Mouse (Mus musculus): Measurements from ENCODE around the gene Pik3c2a.

The Pik3c2a gene

GRCm38 (mm10) chr7:116443004-116443696 lies at the start of gene Pik3c2a:
Pik3c2a (minus strand) TSS chr7:116443449.
- peak; percentile 97 for DNase-seq (ENCODE audit: low spot score)

DNA sequence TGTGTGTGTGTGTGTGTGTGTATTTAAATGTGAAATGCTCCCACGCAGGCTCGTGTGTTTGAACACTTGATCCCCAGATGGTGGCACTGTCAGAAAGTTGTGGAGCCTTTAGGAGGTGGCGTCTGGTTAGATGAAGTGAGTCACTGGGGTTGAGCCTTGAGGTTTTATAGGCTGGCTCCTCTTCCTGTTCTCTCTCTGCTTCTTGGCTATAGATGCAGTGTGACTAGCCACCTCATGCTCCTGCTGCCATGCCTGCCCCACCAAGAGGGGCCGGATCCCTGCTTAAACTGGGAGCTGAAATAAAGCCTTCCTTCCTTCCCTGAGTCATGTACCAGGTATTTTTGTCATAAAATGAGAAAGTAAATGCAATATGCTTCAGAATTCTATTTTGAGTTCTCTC lies 47.9 kb upstream of the Pik3c2a start:
- DNase-seq (ENCODE audit: low spot score): no peak

DNA sequence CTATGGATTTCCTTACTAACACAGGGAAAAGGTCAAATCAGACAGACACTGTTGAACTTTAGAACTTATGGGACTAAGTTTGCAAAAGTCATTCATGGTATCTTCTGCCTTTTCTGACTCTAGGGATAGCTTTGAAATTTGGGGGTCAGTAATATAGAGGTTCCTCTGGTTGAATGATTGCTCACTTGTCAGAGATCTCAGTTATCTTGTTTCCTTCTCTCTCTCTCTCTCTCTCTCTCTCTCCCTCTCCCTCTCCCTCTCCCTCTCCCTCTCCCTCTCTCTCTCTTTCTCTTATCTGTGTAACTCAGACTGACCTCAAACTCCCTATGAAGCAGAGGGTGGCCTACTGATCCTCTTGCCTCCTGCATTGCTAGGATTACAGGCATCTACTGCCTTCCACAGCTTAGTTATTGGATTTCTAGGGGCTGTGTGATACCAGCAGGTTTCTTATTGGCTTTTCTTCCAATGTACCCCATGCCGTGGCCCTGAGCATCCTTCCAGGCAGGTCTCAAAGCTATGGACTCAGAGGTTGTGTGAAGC lies 41.9 kb upstream of the Pik3c2a start:
- no peak for DNase-seq (ENCODE audit: low spot score)

- peak; percentile 29 for DNase-seq (ENCODE audit: low spot score)
These were observed 41.0 kb upstream of the Pik3c2a start for GRCm38 (mm10) chr7:116484213-116484612.

DNA sequence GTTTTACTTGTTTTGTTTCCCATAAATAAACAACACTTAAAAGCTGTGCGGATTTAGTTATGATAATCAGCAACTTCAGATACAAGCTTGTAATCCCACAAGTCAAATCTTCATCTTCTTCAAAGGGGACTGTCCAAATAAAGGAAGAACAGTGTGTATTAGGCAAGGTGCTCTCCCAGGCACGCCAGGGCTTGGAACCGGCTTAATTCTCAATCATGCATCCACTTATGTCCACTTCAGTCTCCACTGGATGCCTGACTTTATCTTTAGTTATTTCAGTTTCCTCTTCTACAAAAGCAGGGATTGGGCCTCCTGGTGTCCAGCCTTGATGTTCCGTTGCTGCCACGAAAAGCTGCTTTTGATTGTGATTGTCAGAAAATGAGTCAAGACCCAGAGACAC lies 40.5 kb upstream of the Pik3c2a start:
- no peak for DNase-seq (ENCODE audit: low spot score)

- no peak for DNase-seq (ENCODE audit: low spot score)
These were observed 39.9 kb upstream of the Pik3c2a start for GRCm38 (mm10) chr7:116483106-116483505.

GRCm38 (mm10) chr7:116476264-116476663 lies 33.0 kb upstream of the Pik3c2a start:
- no peak for DNase-seq (ENCODE audit: low spot score)

DNA sequence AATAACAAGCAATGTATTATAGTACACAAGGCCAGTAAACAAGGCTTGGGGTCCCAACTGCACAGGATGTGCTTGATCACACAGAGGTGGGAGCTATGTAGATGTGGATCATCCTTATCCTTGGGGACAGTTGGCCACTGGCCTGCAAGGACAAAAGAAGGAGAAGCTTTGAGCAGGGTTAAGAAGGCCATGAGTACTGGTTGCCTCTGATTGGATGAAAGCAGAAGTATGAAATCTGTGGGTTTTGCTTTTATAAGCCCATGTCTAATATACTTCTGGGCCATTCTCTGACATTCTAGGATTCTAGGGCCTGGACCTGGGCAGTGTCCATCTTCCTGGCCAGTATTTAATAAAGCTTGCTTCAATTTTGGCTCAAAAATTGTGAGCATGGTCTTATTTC lies 32.6 kb upstream of the Pik3c2a start:
- DNase-seq (ENCODE audit: low spot score): no peak

- DNase-seq (ENCODE audit: low spot score): peak; percentile 30
These were observed 18.9 kb upstream of the Pik3c2a start for GRCm38 (mm10) chr7:116462114-116462513.

GRCm38 (mm10) chr7:116458985-116459441 lies 15.8 kb upstream of the Pik3c2a start:
- peak; percentile 60 for DNase-seq (ENCODE audit: low spot score)

DNA sequence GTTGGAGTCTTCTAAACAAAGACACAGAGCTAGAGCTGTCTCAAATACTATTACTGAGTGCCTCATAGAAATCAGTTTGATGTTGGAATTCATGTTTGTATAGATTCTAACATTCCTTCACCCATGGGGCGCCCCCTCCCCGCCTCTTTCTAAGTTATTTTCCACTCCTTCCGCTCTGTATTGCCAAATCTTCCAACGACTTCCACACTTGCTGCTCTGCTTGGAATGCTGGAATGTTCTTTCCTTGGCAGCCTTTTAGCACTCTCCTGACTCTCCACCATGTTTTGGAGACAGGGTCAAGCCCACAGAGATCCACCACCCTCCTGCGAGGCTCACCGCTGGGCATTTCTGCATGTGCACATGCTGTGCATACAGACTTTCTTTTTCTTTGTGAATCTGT lies 14.1 kb upstream of the Pik3c2a start:
- DNase-seq (ENCODE audit: low spot score): peak; percentile 7

DNA sequence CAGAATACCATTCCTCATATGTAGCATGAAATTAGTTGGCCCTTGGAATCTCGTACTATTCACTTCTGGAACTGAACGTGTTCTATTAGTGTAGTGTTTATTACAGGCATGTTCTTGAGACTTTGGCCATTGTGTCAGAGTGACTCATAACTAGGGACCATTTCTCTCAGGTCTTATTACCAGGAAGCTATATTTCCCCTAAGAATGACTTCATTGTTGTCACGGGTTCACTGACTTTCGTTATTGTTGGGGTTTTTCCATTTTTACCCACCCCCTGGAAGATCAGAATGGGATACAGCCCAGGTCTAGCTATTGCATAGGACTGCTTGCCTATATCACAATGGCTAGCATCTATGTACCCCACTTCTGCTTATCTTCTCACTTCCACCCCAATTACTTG lies 13.7 kb upstream of the Pik3c2a start:
- no peak for DNase-seq (ENCODE audit: low spot score)

GRCm38 (mm10) chr7:116446645-116447044 lies 3.4 kb upstream of the Pik3c2a start:
- peak; percentile 34 for DNase-seq (ENCODE audit: low spot score)

DNA sequence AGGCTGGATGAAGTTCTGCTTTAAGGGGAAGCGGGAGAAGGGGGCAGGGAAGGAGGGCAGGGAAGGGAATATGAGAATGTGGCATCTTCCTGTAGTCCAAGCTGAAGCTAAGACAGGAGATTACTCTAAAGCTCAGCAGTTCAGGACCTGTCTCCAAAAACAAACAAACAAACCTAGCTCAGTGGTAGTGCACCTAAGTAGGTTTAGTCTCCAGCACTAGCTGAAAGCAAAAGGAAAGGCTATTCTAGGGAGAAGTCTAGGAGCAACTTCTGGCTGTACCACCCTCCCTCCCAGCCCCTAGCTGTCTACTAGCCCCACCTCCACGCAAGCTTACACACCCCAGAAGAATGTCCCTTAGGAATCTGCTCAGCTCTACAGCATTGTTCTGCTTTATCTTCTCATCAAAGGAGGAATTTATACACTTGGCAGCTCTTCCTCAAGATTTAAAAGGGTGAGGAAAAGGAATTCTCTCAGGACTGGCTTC lies 1.1 kb upstream of the Pik3c2a start:
- DNase-seq (ENCODE audit: low spot score): peak; percentile 67

- DNase-seq (ENCODE audit: low spot score): no peak
These were observed 562 bp upstream of the Pik3c2a start for GRCm38 (mm10) chr7:116443697-116444325.

GRCm38 (mm10) chr7:116442226-116442625 lies 1.0 kb downstream of the Pik3c2a start:
- DNase-seq (ENCODE audit: low spot score): no peak

- no peak for DNase-seq (ENCODE audit: low spot score)
These were observed 1.9 kb downstream of the Pik3c2a start for GRCm38 (mm10) chr7:116441346-116441745.

- no peak for DNase-seq (ENCODE audit: low spot score)
These were observed 11.6 kb downstream of the Pik3c2a start for GRCm38 (mm10) chr7:116431661-116432060.

- DNase-seq (ENCODE audit: low spot score): no peak
These were observed 12.3 kb downstream of the Pik3c2a start for GRCm38 (mm10) chr7:116430926-116431325.

- no peak for DNase-seq (ENCODE audit: low spot score)
These were observed 16.0 kb downstream of the Pik3c2a start for GRCm38 (mm10) chr7:116427206-116427605.

- DNase-seq (ENCODE audit: low spot score): no peak
These were observed 17.5 kb downstream of the Pik3c2a start for GRCm38 (mm10) chr7:116425771-116426170.

DNA sequence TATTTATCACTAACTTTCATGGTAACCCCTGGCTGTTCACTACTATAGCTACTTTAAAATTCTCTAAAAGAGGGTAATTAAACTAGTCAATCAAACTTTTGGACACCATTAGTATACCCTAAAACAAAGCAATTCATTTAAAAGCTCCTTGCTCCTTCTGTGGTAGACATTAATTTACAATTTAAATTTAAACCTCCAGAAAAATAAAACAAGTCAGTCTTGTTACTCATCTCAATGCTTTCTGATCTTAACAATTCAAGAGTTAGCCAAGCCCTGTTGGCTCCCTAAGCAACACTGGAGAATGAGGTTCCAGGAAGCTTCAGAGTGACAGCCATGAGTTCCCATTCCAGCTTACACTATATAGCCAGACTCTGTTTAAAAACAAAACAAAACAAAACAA lies 22.2 kb downstream of the Pik3c2a start:
- DNase-seq (ENCODE audit: low spot score): no peak

GRCm38 (mm10) chr7:116409438-116409837 lies 33.8 kb downstream of the Pik3c2a start:
- DNase-seq (ENCODE audit: low spot score): peak; percentile 8

Measured in lung, postnatal 25 days (tissue).